Mouse (Mus musculus) layer of hippocampus, adult 18-20 months (tissue): Measurements from ENCODE around the gene C1ql3. TPM values are rescaled to one million over a fixed set of nuclear protein-coding genes. Genes with fewer than 3 reads are reported as not detected.

Experiments used
- DNase-seq, 2 experiments: peaks; one replicate each; pipeline ENCODE4 v3.0.0; 2022; ENCODE audit warnings: low spot score in 2 of 2
- long read RNA-seq: library from polyadenylated mRNA; stranded (forward); transcript quantifications from one replicate; pipeline ENCODE4 v2.0.0, GENCODE M21; 2021
- total RNA-seq, 2 experiments: library from RNA; stranded (reverse); gene quantifications; 2 replicates each; pipeline ENCODE4 v1.2.3; 2021

The C1ql3 gene
- total RNA-seq: 100 to 1,000 TPM; 181 to 190 TPM
- long read RNA-seq, transcript C1ql3-201 (2 exons, 2,535 nt): major isoform, 72 of 83 reads
- long read RNA-seq, partial matches to known transcripts: 0 of 83 reads
- long read RNA-seq, other reads (novel, unspliced or antisense): 11 of 83 reads

DNA sequence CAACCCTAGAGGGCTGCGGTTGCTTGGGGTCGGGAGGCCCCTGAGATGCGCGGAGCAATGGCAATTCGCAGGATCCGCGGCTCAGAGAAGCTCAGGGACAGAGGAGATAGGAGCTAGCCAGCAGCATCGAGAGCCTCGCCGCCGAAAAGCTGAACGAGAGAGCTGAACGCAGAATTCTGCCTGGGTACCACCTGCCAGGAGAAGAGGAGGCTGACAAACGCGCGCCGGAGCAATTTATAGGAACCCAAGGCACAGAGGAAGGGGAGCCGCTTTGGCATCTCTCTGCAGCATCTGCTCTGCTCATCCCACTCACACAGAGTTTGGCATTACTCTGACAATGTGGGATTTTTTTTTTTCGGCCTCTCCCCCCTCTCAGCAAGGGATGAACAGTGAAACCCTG is at the start of gene C1ql3:
Gene C1ql3, minus strand, starts transcription at position 335 of the 400 bp plus-strand sequence.
- peak; percentile 88 to 94 for DNase-seq

DNA sequence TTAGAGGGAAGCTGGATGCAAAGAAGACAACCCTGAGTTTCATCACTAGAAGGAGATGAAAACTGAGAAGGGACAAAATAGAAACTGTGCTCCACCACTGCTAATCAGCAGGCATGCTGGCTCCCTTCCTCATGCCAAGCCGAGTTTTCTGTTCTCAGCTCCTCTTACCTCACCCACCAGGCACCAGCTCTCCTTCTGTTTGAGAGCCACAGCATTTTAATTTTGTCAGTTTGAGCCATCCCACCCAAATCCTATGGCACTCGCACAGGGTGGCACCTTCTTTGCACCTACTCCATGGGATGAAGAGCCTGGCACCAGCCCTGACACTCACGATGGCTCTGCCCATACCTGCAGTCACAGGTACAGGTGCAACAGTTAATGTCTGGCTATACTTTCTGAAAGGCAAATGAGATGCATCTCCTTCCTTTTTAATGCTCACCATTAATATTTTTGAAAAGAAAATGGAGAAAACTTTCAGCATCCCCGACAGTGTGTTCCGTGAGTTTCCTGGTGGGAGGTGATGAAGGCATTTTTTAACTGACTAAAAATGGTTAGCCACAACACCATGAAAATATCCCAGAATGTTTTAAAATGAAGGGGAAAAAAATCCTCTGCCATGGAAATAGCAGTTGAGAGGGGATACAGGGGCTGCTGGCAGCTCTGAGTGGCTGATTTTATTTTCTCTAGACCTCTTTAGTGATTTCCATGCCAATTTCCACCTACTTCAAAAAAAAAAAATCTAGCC is 49.0 kb upstream of the C1ql3 start:
- DNase-seq: peak; percentile 9 to 26

DNA sequence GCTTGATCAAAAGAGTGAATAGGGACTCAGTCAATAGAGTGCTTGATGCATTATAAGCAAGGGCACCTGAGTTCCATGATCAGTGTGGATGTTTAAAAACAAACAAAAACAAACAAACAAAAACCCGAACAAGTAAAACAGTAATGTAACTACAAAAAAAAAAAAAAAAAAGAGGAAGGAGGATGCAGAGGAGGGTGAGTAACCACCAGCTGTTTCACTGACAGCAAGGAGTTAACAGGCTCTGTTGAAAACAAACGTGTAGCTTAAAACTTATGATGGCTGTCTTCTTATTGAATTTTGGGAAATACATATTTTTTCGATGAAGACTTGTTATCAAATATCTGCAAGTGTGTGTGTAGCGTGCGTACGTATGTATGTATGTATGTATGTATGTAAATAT is 37.0 kb upstream of the C1ql3 start:
- DNase-seq: no peak

DNA sequence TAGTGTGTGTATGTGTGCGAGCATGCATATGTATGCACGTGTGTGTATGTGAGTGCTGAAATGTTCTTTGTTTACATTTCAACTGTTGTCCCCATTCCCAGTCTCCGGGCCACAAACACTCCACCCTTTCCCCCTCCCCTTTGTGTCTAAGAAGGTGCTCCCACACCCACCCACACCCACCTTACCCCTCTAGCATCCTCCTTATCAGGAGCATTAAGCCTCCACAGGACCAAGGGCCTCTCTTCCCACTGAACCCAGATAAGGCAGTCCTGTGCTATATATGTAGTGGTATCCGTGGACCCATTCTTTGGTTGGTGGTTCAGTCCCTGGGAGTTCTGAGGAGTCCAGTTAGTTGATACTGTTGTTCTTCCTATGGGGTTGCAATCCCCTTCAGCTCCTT is 32.9 kb upstream of the C1ql3 start:
- DNase-seq: no peak

DNA sequence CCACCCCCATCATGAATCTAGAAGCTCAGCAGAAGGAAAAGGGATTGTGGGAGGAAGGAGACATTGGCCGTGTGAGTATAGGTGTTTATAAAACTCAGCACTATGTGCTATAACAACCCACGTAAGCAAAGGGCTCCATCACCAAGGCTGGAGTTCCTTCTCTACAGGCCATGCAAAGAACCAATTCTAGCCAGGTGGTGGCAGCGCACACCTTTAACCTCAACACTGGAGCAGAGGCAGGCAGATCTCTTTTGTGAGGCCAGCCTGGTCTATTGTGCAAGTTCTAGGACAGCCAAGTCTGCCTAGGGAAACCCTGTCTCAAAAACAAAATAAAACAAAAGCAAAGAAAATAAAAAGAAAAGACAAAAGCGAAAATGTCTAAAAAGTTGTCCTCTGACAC is 28.2 kb upstream of the C1ql3 start:
- no peak for DNase-seq

DNA sequence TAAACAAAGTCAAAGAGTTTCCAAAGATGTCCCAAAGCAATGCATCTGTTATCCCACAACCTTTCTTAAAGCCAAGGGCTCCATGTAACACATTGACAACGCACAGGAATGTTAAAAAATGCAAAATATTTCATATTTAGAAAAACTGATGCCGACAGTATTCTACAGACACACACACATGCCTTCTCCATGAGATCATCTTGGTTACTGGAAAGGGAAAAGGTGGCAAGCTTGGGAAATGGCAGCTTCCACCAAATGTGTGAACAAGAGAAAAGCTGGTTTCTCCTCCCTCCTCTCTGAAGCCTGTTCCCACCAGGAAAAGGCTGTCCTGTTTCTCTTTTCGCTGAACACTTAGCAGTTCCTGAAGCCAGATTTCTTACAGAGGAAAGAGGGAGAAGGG is 27.2 kb upstream of the C1ql3 start:
- DNase-seq: no peak

DNA sequence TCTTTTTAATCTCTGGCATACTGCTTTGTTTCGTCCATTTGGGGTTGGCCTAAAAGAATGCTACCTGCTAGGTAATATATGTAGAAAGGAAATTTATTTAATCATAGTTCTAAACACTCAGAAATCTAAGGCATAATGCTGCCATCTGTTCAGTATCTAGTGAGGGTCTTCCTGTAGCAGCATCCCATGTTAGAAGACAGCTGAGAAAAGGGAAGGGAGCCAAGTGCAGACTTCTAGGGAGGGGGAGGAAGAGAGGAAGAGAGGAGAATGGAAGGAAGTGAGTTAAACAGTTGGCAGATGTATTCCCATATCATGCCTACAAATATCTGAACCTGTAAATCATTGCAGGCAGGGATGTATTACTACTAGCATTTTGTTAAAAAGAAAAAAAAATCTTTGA is 7.3 kb upstream of the C1ql3 start:
- no peak for DNase-seq

DNA sequence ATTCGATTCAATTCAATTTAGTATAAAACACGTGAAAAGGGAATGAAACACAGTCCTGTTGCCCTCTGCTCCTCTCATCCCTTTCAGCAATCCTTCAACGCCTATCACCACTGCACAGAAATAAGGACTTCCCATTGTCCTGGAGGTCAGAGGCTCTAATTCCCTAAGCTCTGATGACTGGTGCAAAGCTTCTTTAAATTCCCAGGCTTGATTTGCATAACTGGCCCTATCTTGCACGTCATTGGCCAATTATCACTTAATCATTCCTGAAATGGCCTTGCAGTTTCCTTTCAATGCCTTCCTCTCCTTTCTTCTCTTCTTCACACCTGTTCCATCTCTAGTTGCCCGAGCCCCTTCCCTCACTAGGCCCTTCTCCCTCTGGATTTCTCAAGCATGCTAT is 6.8 kb upstream of the C1ql3 start:
- no peak for DNase-seq

DNA sequence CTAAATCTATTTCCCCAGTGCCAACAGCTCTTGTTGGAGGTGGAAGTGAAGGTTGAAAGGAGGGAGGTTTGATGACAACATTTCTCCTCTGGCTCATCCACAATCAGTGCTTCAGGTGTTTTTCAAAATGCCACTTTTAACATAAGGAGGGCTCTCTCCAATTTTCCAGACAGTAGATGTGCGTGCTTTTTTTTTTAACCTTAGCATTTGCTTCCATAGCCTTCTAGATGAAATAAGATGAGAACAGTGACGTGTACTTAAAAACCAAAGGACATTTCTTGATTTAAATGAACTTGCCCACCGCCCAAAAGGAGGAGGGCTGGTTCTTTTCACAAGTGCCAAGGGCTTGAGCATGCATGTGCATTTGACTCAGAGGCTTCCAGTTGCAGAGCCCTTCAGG is 367 bp upstream of the C1ql3 start:
- no peak for DNase-seq

DNA sequence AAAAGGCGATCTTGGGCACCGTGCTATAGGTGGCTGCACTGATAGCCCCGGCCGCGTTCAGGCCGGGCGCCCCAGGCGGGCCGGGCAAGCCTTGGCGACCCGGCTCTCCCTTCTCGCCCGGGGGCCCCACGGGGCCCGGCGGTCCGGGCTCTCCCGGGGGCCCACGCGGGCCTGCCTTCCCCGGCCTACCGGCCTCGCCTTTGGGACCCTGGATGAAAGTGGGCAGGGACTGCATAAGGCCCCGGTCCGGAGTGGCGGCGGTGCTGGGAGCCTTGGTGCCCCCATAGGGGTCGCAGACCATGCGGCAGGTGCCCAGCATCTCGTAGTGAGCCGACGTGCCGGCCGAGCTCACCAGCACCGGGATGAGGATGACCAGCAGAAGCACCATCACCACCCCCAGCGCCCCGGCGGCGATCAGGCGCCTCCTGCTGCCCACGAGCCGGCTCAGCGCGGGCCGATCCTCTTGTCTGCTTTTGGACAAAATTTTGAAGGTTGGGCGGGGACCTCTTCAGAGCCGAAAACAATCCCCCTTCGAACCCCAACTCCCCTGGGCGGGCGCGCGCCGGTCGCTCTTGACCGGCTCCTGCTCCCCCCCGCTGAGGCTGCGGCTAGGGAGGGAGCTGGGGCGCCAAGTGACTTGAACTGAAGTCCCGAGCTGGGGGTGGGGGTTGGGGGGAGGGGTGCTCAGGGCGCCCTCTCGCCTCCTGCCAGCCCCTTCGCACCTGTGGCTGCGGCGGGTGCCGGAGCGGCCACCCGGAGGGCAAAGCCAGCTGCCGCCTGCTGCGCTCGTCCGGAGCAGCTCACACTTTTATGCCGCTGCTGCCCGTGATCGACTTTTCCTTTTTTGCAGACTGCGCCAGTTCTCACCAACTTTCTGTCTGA is 905 bp downstream of the C1ql3 start:
- peak; percentile 40 to 54 for DNase-seq

DNA sequence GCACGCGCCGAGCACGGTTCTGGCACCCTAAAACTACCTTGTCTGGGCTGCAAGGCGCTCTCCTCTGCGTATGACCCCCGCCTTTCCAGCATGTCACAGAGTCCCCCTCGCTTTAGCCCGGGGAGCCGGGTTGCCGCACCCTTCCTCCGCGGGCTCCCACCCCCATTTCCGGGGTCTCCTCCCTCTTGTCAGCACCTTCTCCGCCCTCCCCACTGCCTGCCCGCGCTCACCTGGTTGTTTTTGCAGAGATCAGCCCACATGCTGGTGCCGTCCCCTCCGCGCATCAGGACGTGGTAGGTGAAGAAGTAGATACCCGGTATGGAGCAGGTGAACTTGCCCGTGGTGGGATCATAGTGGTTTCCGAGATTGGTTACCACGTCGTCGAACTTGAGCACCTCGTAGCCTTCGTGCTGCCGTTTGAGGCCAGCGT is 1.6 kb downstream of the C1ql3 start:
- no peak for DNase-seq

DNA sequence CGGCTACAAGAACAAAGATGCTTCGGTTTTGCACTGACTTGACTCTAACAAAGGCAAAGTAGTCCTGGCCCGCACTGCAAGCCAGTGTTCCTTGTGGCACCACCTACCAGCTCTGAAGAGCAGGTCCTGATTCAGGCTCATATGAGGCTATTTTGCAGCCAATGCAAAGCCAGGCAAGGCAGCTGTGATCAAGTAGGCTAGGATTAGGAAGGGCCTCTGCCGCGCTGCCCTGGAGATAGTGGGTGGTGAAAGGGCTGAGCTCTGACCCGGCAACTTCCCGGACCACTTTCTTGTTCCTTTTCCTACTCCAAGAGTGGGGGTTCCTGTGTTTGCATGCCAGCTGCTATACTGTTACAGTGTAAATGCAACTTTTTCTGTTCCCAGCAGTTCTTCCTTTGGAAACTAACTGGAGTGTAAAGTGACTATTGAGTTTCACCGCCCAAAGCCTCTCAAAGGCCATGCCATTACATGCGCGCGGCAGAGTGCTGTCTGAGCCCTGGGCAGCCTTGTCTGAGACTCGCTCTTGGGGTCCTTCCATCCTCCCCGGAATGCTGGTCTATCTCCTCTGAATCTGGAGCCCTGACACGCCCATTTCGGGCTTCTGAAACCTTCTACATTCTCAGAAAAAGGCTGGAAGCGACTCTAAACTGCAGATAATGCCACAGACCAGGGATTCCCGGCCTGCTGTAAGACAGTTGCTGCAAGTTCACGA is 2.2 kb downstream of the C1ql3 start:
- DNase-seq: peak in 1 of 2 experiments; percentile 47

DNA sequence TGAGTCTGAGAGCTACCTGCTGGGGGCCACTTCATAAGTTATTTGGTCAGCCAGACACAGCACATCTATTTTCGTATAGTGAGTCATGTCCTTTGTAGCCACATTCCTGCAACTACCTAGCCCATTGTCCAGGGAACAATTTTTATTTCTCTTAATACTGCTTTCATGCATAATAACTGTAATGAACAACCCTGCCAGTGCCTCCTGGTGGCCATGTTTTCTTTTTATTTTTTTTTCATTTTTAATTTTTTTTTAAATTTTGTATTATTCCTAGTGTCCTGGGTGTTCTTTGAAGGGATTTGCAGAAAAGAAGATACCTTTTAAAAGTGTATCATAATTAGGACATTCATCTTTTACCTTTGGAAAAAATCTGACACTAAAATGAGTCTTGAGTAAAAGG is 3.2 kb downstream of the C1ql3 start:
- no peak for DNase-seq

DNA sequence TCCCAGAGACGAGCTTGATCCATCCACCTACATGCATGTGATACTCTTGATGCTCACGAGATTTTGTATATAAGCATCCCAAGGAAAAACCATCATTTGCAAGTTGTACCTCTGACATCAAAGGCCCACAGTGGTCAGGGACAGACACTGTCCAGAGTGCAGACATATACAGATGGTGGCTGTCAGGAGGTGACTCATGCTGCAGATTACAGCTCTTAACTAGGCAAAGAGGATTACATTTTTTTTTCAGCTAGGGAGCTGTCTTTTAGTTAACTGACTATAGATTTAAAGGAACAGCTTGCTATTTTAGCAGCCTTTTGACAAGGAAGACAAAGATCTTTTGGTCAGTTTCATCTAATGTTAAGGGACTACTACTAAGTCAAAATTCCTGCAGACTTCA is 11.6 kb downstream of the C1ql3 start:
- no peak for DNase-seq

DNA sequence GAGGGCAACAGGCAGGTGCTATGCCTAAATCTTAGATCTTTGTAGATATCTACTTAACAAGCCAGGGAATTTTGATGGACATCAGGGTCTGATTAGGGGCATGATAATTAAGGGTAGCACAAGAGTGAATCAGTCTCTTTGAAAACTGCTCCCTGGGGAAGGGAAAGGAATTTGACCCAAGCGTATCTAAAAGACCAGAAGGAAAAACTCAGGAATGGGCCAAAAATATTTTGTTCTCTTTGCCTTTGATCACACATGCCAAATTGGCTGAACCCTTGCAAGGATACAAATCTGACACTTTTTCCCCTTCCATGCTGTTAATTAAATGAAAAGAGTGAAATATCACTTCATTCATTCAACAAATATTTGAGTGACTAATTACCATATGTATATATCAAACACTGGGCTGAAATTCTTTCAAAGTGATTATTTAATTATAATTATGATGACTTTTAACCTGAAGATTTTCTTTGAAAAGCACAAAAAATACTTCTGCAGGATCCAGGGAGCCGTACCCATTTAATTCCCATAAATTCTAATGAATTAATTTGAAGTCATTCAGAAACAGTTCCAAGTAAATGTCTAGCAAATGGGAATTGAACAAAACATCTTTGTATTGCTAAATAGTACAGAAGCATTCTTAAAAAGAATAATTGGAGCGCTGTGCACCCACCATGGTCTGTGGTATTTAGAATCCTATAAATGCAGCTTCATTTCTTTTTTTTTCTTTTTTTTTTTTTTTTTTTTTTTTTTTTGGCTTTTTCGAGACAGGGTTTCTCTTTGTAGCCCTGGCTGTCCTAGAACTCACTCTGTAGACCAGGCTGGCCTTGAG is 26.5 kb downstream of the C1ql3 start:
- DNase-seq: no peak

DNA sequence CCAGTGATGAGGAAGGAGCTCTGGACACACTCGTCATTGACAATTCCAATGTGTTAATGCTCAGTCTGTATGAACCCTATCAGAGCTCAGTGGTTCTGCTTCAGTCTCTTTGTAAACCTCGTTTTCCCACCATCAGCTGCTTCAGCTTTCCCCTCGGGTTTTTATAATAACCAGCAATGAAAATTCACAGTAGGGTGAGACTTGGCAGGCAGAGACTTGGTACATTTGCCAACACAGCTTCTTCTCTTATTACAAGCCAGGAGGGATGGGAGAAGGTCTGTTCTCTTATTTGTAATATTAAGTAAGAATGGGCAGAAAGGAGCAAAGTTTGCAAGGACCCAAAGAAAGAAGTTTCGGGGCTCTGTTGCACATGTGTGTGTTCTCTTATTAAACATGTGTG is 32.8 kb downstream of the C1ql3 start:
- DNase-seq: peak in 1 of 2 experiments; percentile 34

DNA sequence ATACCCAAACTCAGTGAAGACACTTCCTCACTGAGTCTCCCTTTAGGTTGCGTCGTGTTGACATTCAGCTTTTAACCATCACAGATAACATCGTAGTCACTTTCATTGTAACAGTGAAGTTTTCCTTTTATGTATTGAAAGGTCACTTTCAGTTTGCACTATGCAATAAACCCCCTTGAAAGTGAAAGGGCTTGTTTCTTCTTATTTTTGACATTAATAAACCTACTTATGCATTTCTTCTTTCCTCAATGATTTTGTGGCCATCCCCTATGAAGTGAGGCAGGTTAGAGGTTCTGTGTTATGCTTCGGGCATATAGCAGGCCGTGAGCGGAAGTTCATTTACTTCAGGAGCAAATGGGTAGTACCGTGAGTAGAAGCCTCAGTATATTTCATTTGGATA is 34.2 kb downstream of the C1ql3 start:
- DNase-seq: no peak

DNA sequence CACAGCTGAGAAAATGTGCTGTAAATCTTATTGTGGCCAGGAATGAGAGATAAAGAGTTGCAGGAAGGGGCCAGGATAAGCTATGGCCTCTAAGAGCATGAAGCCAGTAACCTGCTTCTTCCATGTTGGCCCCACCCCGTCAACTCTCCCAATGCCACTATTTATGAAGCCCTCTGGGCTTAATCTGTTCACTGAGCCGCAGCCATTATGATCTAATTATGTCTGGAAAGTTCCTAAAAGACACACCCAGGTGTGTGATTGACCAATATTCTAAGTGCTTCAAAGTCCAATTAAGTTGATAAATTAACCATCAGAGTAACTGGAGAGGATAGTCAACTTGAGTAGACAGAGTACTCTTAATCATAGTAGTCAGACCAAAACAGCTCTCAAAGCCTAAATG is 37.9 kb downstream of the C1ql3 start:
- DNase-seq: no peak

DNA sequence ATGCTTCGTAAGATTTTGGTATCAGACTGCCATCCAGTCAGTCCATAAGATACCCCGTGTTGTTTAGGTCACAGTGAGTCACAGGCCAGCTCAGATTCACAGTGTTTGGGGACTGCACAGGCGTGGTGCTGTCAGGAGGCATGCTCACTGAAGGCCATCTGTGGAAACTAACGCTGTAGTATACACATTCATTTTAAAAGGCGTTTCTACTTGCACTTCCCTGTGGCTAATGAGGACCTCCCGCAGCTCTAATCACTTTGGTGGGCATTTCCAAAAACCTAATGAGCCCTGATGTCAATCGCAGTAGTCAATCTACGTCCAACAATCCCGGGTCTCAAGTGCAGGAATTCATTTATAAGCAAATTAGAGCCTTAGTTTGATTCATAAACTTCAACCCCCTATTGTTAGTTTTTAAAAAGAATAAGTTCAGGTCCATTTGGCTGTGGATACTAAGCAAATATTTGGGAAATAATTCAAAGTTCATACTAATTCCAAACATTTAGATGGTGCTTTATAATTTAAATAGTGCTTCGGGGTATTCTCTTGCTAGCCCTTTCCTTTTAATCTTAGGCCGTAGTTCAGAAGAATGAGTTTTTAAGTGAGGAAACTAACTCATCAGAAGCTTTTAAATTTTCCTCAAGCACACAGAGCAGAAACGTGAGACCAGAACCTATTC is 41.4 kb downstream of the C1ql3 start:
- no peak for DNase-seq
